Mouse (Mus musculus) liver, embryonic 14.5 days (tissue): ENCODE results near the gene Cbl. TPM values are rescaled to one million over a fixed set of nuclear protein-coding genes. Genes with fewer than 3 reads are reported as not detected.

ENCODE experiments used
- ATAC-seq: fragments of 200-750 bp; cut with Nextera tagmentation; 2 replicates; pipeline ENCODE4 v1.8.0; 2017; ENCODE audit warnings: moderate number of reproducible peaks, mild to moderate bottlenecking, moderate library complexity; ENCODE audit not compliant: insufficient read depth
- DNase-seq, 3 experiments: peaks; one replicate each; pipeline ENCODE4 v3.0.0-alpha.2; 2012 to 2013; ENCODE audit warnings: low read depth in 3 of 3, low spot score in 3 of 3
- H3K27ac ChIP-seq: fragments of 300-500 bp; sonication (generic); 2 replicates; pipeline ENCODE4 v1.5.1; 2014; ENCODE audit warnings: moderate library complexity, mild to moderate bottlenecking, control low read depth, inconsistent platforms
- H3K27me3 ChIP-seq: fragments of 300-500 bp; sonication (generic); 2 replicates; pipeline ENCODE4 v1.6.1; 2014; ENCODE audit warnings: mild to moderate bottlenecking, low read length, moderate library complexity; ENCODE audit not compliant: control insufficient read depth, insufficient read depth
- H3K36me3 ChIP-seq: fragments of 300-500 bp; sonication (generic); replicated peaks from 2 replicates; pipeline ENCODE4 v1.6.1; 2014; ENCODE audit warnings: low read depth; ENCODE audit not compliant: control insufficient read depth, insufficient read depth
- H3K4me1 ChIP-seq, 2 experiments: fragments of 200-500 bp in 1 of 2; fragments of 300-500 bp in 1 of 2; sonication (generic) in 1 of 2; replicated peaks; 2 replicates each; pipeline ENCODE4 v1.6.1; 2012 to 2014; ENCODE audit warnings: antibody characterized with exemption in 1 of 2, inconsistent platforms in 1 of 2, low read length in 1 of 2; ENCODE audit not compliant: control insufficient read depth in 2 of 2, insufficient read depth in 2 of 2
- H3K4me2 ChIP-seq: fragments of 300-500 bp; sonication (generic); 2 replicates; pipeline ENCODE4 v1.6.1; 2014; ENCODE audit warnings: low read depth, mild to moderate bottlenecking, control low read depth, moderate library complexity
- H3K4me3 ChIP-seq, 2 experiments: fragments of 200-500 bp in 1 of 2; fragments of 300-500 bp in 1 of 2; sonication (generic) in 1 of 2; 2 replicates each; pipeline ENCODE4 v1.5.1; 2012 to 2014; ENCODE audit warnings: low read depth in 2 of 2, low read length in 2 of 2, mild to moderate bottlenecking in 2 of 2, control low read depth in 1 of 2, inconsistent platforms in 1 of 2, moderate library complexity in 1 of 2; ENCODE audit not compliant: insufficient read depth in 1 of 2
- H3K9ac ChIP-seq: fragments of 300-500 bp; sonication (generic); replicated peaks from 2 replicates; pipeline ENCODE4 v1.6.1; 2014; ENCODE audit warnings: mild to moderate bottlenecking, control low read depth, moderate library complexity
- H3K9me3 ChIP-seq: fragments of 300-500 bp; sonication (generic); 2 replicates; pipeline ENCODE4 v1.6.1; 2016; ENCODE audit warnings: low read length, mixed read lengths; ENCODE audit not compliant: control insufficient read depth
- CTCF ChIP-seq: IDR thresholded peaks from 2 replicates; pipeline ENCODE4 v1.5.1; 2016; ENCODE audit warnings: antibody characterized with exemption, low read depth, control low read depth
- EP300 ChIP-seq: IDR thresholded peaks from 2 replicates; pipeline ENCODE4 v1.6.1; 2016; ENCODE audit warnings: antibody characterized with exemption, low read depth
- WGBS: fragments of 180-500 bp; shearing (Covaris S2); extraction: QIAGEN DNeasy Blood & Tissue Kit; methylation state at CpG from one replicate; pipeline ENCODE4 v1.1.7; 2014; ENCODE audit not compliant: insufficient replicate concordance; 5-methylcytosine and 5-hydroxymethylcytosine counted together
- polyA plus RNA-seq, 2 experiments: library from polyadenylated mRNA; depleted of rRNA in 1 of 2; stranded (reverse) in 1 of 2; unstranded in 1 of 2; fragments of >200 nt; fragmentation: Nextera tagmentation in 1 of 2; extraction: Ambion mirVana in 1 of 2; gene quantifications; 2 replicates each; pipeline versions ENCODE4 v1.2.1 to v1.2.3; 2012 to 2014

Gene Cbl
- polyA plus RNA-seq, 2 experiments = 3.7 to 3.9 TPM

GRCm38 (mm10) chr9:44200458-44200857, 33.4 kb downstream of the Cbl start:
- no peaks in the 10 kb centered on the region for H3K9me3 ChIP-seq
- no peak overlapping the region for H3K4me2 ChIP-seq
- ATAC-seq (no peak), DNase-seq (no peak)
- no peak overlapping the region for H3K4me3 ChIP-seq
- H3K27ac ChIP-seq = no peak overlapping the region
- H3K4me1 ChIP-seq = no peaks in the 10 kb centered on the region
- H3K36me3 ChIP-seq = peaks cover 2% of the 10 kb centered on the region; the same call in 1 of the 2 replicates
- WGBS = 49% methylated on average over 3 of the region's 3 CpGs
- H3K27me3 ChIP-seq = no peaks in the 10 kb centered on the region
- no peak overlapping the region for H3K9ac ChIP-seq
- no peak for TF ChIP-seq EP300
- TF ChIP-seq CTCF = no peak

GRCm38 (mm10) chr9:44199580-44199979, 34.3 kb downstream of the Cbl start:
- no peak for TF ChIP-seq EP300
- no peak for TF ChIP-seq CTCF
- Histone ChIP-seq H3K9me3 (no peaks in the 10 kb centered on the region), H3K4me1 (0 out of 4 replicates have a peak, but pooled peaks cover 0 to 1% of the 10 kb centered on the region in 2 experiments), H3K4me3 (no peak overlapping the region), H3K27ac (no peak overlapping the region), H3K27me3 (no peaks in the 10 kb centered on the region), H3K9ac (no peak overlapping the region), H3K36me3 (peaks cover 2% of the 10 kb centered on the region; the same call in 1 of the 2 replicates), H3K4me2 (no peak overlapping the region)
- ATAC-seq (no peak), DNase-seq (no peak)

GRCm38 (mm10) chr9:44199166-44199565, 34.7 kb downstream of the Cbl start:
- DNase-seq (no peak), ATAC-seq (no peak)
- no peak overlapping the region for H3K4me2 ChIP-seq
- no peak overlapping the region for H3K4me3 ChIP-seq
- no peaks in the 10 kb centered on the region for H3K27me3 ChIP-seq
- TF ChIP-seq CTCF (no peak), EP300 (no peak)
- H3K9ac ChIP-seq = no peak overlapping the region
- H3K27ac ChIP-seq = no peak overlapping the region
- WGBS = 86% methylated on average over 3 of the region's 3 CpGs
- no peaks in the 10 kb centered on the region for H3K9me3 ChIP-seq
- H3K4me1 ChIP-seq = peaks cover 3 to 5% of the 10 kb centered on the region in 2 experiments; a peak in 3 of 4 replicates
- H3K36me3 ChIP-seq = peaks cover 2% of the 10 kb centered on the region; the same call in 1 of the 2 replicates

DNA sequence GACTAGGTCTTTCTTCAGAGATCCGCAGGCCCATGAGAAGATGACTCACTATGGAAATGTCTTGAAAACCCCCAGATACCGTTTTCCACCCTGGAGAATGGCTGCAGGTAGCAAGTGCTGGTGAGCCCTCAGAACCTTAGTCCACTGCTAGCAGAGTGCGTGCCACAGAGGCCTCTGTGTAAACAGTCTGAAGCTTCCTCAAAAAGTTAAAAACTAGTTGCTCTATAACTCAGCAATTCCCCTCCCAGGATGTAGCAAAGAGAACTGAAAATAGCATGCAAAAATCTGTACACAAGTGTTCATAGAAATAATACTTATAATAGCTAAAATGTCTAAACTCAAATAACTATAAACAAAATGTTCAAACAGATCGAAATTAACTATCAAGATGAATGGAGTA, 37.5 kb downstream of the Cbl start:
- WGBS = 67% methylated on average over 4 of the region's 4 CpGs

DNA sequence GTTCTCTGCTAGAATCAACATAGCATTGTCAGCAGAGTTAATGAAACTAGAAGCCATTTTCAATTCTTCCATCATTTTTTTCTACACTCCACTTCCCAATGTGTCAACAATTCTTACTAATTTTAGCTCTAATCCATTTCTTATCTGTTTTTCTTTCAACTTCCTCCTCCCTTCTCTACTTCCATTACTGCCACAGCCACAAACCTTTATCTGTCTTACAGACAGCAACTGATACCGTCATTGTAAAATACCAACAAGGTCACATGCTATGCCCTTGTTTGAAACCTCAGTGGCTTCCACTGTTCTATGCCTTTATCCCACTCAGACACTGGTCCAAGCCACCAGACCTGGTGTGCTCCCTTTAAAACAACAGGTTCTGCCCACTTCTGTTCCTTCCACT, 39.8 kb downstream of the Cbl start:
- Histone ChIP-seq H3K27me3 (no peaks in the 10 kb centered on the region), H3K9me3 (no peaks in the 10 kb centered on the region), H3K9ac (no peak overlapping the region), H3K4me1 (peaks cover 5 to 7% of the 10 kb centered on the region in 2 experiments; a peak in 3 of 4 replicates), H3K4me3 (no peak overlapping the region), H3K27ac (no peak overlapping the region), H3K4me2 (no peak overlapping the region), H3K36me3 (0 out of 2 replicates have a peak, but pooled peaks cover under 1% of the 10 kb centered on the region)
- no peak for DNase-seq
- no peak for ATAC-seq
- TF ChIP-seq CTCF (no peak), EP300 (no peak)
- WGBS = 6% methylated on average over 1 of the region's 1 CpGs

More for the DNA sequence above, 37.5 kb downstream of the Cbl start:
- no peak overlapping the region for H3K4me3 ChIP-seq
- H3K27me3 ChIP-seq = no peaks in the 10 kb centered on the region
- peaks cover 5 to 7% of the 10 kb centered on the region in 2 experiments; a peak in 3 of 4 replicates for H3K4me1 ChIP-seq
- DNase-seq (no peak), ATAC-seq (no peak)
- TF ChIP-seq EP300 (no peak), CTCF (no peak)
- no peak overlapping the region for H3K9ac ChIP-seq
- H3K27ac ChIP-seq = no peak overlapping the region
- H3K4me2 ChIP-seq = no peak overlapping the region
- peaks cover 2% of the 10 kb centered on the region; the same call in 1 of the 2 replicates for H3K36me3 ChIP-seq
- no peaks in the 10 kb centered on the region for H3K9me3 ChIP-seq
